Mouse (Mus musculus) hindlimb bud, embryonic 11.5 days (tissue): ENCODE results near the gene Slain2.
"Not testable (repeated sequence)": the region's sequence is repeated elsewhere in the genome, so short reads cannot be mapped to it uniquely, and the experiment has no call there.

Source experiments
- DNase-seq: peaks from one replicate; pipeline ENCODE4 v3.0.0-alpha.2; 2012; ENCODE audit warnings: low read depth, low spot score; ENCODE audit errors: extremely low spot score

Gene Slain2

GRCm38 (mm10) chr5:72940906-72941432 is 26.9 kb downstream of the Slain2 start:
- no peak for DNase-seq

- DNase-seq: no peak
These were observed 34.0 kb downstream of the Slain2 start for GRCm38 (mm10) chr5:72948136-72948535.

GRCm38 (mm10) chr5:72950252-72950651 is 36.1 kb downstream of the Slain2 start:
- no peak for DNase-seq

GRCm38 (mm10) chr5:72953996-72954604 is 40.0 kb downstream of the Slain2 start:
- no peak for DNase-seq

GRCm38 (mm10) chr5:72957281-72957680 is 43.2 kb downstream of the Slain2 start:
- DNase-seq: no peak

GRCm38 (mm10) chr5:72960096-72960495 is 46.0 kb downstream of the Slain2 start:
- DNase-seq: no peak

GRCm38 (mm10) chr5:72965706-72966105 is 51.6 kb downstream of the Slain2 start:
- DNase-seq: no peak

- DNase-seq: no peak
These were observed 58.3 kb downstream of the Slain2 start for GRCm38 (mm10) chr5:72972435-72972834.

- no peak for DNase-seq
These were observed 58.8 kb downstream of the Slain2 start for GRCm38 (mm10) chr5:72972934-72973333.

- no peak for DNase-seq
These were observed 60.5 kb downstream of the Slain2 start, which contains the start of gene Gm10135 for GRCm38 (mm10) chr5:72974602-72975001. Gm10135 (minus strand) TSS chr5:72974702.

GRCm38 (mm10) chr5:72975996-72976395 is 61.9 kb downstream of the Slain2 start:
- no peak for DNase-seq

- DNase-seq: no peak
These were observed 62.4 kb downstream of the Slain2 start for GRCm38 (mm10) chr5:72976539-72976938.

GRCm38 (mm10) chr5:72984091-72984490 is 70.0 kb downstream of the Slain2 start:
- DNase-seq: peak; percentile 31

GRCm38 (mm10) chr5:72987786-72988185 is 73.7 kb downstream of the Slain2 start:
- DNase-seq: no peak

- DNase-seq: no peak
These were observed 75.7 kb downstream of the Slain2 start for GRCm38 (mm10) chr5:72989756-72990155.

- DNase-seq: no peak
These were observed 78.4 kb downstream of the Slain2 start for GRCm38 (mm10) chr5:72992474-72992873.

- no peak for DNase-seq
These were observed 80.3 kb downstream of the Slain2 start for GRCm38 (mm10) chr5:72994424-72994823.

- DNase-seq: no peak
These were observed 80.8 kb downstream of the Slain2 start for GRCm38 (mm10) chr5:72994928-72995327.

GRCm38 (mm10) chr5:72995379-72995778 is 81.3 kb downstream of the Slain2 start:
- DNase-seq: no peak

- not testable (repeated sequence) for DNase-seq
These were observed 84.4 kb downstream of the Slain2 start for GRCm38 (mm10) chr5:72998546-72998945.

GRCm38 (mm10) chr5:73004046-73004445 is 89.9 kb downstream of the Slain2 start:
- no peak for DNase-seq

GRCm38 (mm10) chr5:73006784-73007581 is 92.9 kb downstream of the Slain2 start, which contains the start of gene Slc10a4:
Slc10a4 (plus strand) TSS chr5:73006883.
- no peak for DNase-seq
